Mouse (Mus musculus) kidney, adult 2 months (tissue): ENCODE measurements at regions not wholly inside any gene's neighbourhood (a gene's known extent, or its start where the extent isn't known, plus 50 kb on each side); places are given as distances from the start of the nearest gene placed in this dataset.

Experiments used
- DNase-seq: peaks from one replicate; pipeline ENCODE4 v3.0.0; 2021
- H3K27ac ChIP-seq: fragments of 200-500 bp; 2 replicates; pipeline ENCODE4 v1.5.1; 2012; ENCODE audit warnings: low read depth, low read length, control low read depth, inconsistent platforms; ENCODE audit not compliant: insufficient read depth
- H3K27me3 ChIP-seq: fragments of 200-500 bp; replicated peaks from 2 replicates; pipeline ENCODE4 v1.6.1; 2012; ENCODE audit warnings: mild to moderate bottlenecking, moderate library complexity, low read length, inconsistent platforms; ENCODE audit not compliant: control insufficient read depth, insufficient read depth
- H3K36me3 ChIP-seq: fragments of 200-500 bp; 2 replicates; pipeline ENCODE4 v1.6.1; 2012; ENCODE audit warnings: mild to moderate bottlenecking, moderate library complexity, low read length, inconsistent platforms; ENCODE audit not compliant: control insufficient read depth, insufficient read depth
- H3K4me1 ChIP-seq: fragments of 200-500 bp; 2 replicates; pipeline ENCODE4 v1.6.1; 2011; ENCODE audit warnings: low read length; ENCODE audit not compliant: control insufficient read depth, insufficient read depth
- H3K4me3 ChIP-seq: fragments of 200-500 bp; 2 replicates; pipeline ENCODE4 v1.5.1; 2011; ENCODE audit warnings: mild to moderate bottlenecking, low read depth, low read length, control low read depth; ENCODE audit not compliant: insufficient read depth
- CTCF ChIP-seq: fragments of 200-500 bp; conservative IDR thresholded peaks from 2 replicates; pipeline ENCODE4 v1.5.1; 2011; ENCODE audit warnings: low read depth, mild to moderate bottlenecking, control low read depth, low read length, moderate library complexity, mixed read lengths; ENCODE audit not compliant: insufficient read depth, insufficient read length
- POLR2A ChIP-seq: fragments of 200-500 bp; IDR thresholded peaks from one replicate; pipeline ENCODE4 v1.6.1; 2011; ENCODE audit warnings: low read depth, low read length, control low read depth
- WGBS: fragments of 180-500 bp; shearing (Covaris S2); methylation state at CpG from one replicate; pipeline ENCODE4 v1.1.7; 2018; 5-methylcytosine and 5-hydroxymethylcytosine counted together

GRCm38 (mm10) chr1:38720287-38720686 is 55.5 kb upstream of the Aff3 start:
- H3K4me1 ChIP-seq = no peaks in the 10 kb centered on the region
- TF ChIP-seq POLR2A = no peak
- TF ChIP-seq CTCF = no peak
- H3K36me3 ChIP-seq = no peaks in the 10 kb centered on the region
- H3K4me3 ChIP-seq = no peak overlapping the region
- WGBS = 50% methylated on average over 9 of the region's 9 CpGs
- H3K27ac ChIP-seq = no peak overlapping the region
- H3K27me3 ChIP-seq = no peaks in the 10 kb centered on the region
- DNase-seq = no peak

GRCm38 (mm10) chr1:38715621-38716020 is 50.9 kb upstream of the Aff3 start:
- WGBS = 74% methylated on average over 4 of the region's 4 CpGs
- H3K4me3 ChIP-seq = no peak overlapping the region
- TF ChIP-seq CTCF (no peak), POLR2A (no peak)
- no peak overlapping the region for H3K27ac ChIP-seq
- H3K36me3 ChIP-seq = no peaks in the 10 kb centered on the region
- no peak for DNase-seq
- no peaks in the 10 kb centered on the region for H3K27me3 ChIP-seq
- H3K4me1 ChIP-seq = no peaks in the 10 kb centered on the region
